Mouse (Mus musculus): ENCODE data around the gene Tex45. TPM values are rescaled to one million over a fixed set of nuclear protein-coding genes. Genes with fewer than 3 reads are reported as not detected.
A peak's percentile ranks its signal among the peaks of the same experiment; 100 is the strongest.

Gene Tex45
- polyA plus RNA-seq, 1 experiment from 2014 or later = 0.23 TPM

GRCm38 (mm10) chr8:3492901-3493844, 22.5 kb downstream of the Tex45 start, which contains the start of gene Zfp358:
TSS of gene Zfp358 (plus strand) at chr8:3493138.
- H3K27ac ChIP-seq = peak within 1 kb of the TSS; percentile 89
- H3K4me3 ChIP-seq (replicated peaks) = peak within 1 kb of the TSS; percentile 91
- H3K36me3 ChIP-seq = peaks cover 35% of the 10 kb centered on the region
- H3K4me1 ChIP-seq (replicated peaks) = peaks cover 34% of the 10 kb centered on the region
- H3K9me3 ChIP-seq = peaks cover 8% of the 10 kb centered on the region
- peak within 1 kb of the TSS; percentile 79 for H3K4me2 ChIP-seq (replicated peaks)
- no peaks in the 10 kb centered on the region for H3K27me3 ChIP-seq
- ATAC-seq = peak; percentile 95
- WGBS = under 1% methylated on average over 57 of the region's 64 CpGs
- peak within 1 kb of the TSS; percentile 100 for H3K9ac ChIP-seq (replicated peaks)

- H3K4me3 ChIP-seq (replicated peaks) = peak overlapping the region; percentile 91
- H3K4me2 ChIP-seq (replicated peaks) = peak overlapping the region; percentile 79
- 38% methylated on average over 6 of the region's 6 CpGs for WGBS
- H3K27me3 ChIP-seq = no peaks in the 10 kb centered on the region
- peak overlapping the region; percentile 100 for H3K9ac ChIP-seq (replicated peaks)
- peaks cover 8% of the 10 kb centered on the region for H3K9me3 ChIP-seq
- peaks cover 35% of the 10 kb centered on the region for H3K36me3 ChIP-seq
- H3K27ac ChIP-seq = peak overlapping the region; percentile 89
- peaks cover 34% of the 10 kb centered on the region for H3K4me1 ChIP-seq (replicated peaks)
- ATAC-seq = 0 out of 2 replicates have a peak, but pooled peaks have one; percentile 1
These were observed 23.2 kb downstream of the Tex45 start for GRCm38 (mm10) chr8:3493845-3494208.

GRCm38 (mm10) chr8:3495578-3496427, 25.1 kb downstream of the Tex45 start:
- H3K4me3 ChIP-seq (replicated peaks) = no peak overlapping the region
- no peak overlapping the region for H3K27ac ChIP-seq
- no peak overlapping the region for H3K9ac ChIP-seq (replicated peaks)
- ATAC-seq = no peak
- 97% methylated on average over 44 of the region's 44 CpGs for WGBS
- peaks cover 35% of the 10 kb centered on the region for H3K36me3 ChIP-seq
- H3K9me3 ChIP-seq = peaks cover 8% of the 10 kb centered on the region
- no peak overlapping the region for H3K4me2 ChIP-seq (replicated peaks)
- peaks cover 43% of the 10 kb centered on the region for H3K4me1 ChIP-seq (replicated peaks)
- H3K27me3 ChIP-seq = no peaks in the 10 kb centered on the region

- 95% methylated on average over 15 of the region's 15 CpGs for WGBS
- Histone ChIP-seq H3K27ac (no peak overlapping the region), H3K27me3 (no peaks in the 10 kb centered on the region), H3K4me3 (replicated peaks) (0 out of 2 replicates have a peak overlapping the region, but pooled peaks have one; percentile 7), H3K4me1 (replicated peaks) (peaks cover 49% of the 10 kb centered on the region), H3K4me2 (replicated peaks) (no peak overlapping the region), H3K36me3 (peaks cover 35% of the 10 kb centered on the region), H3K9ac (replicated peaks) (no peak overlapping the region; the same call in 1 of the 2 replicates), H3K9me3 (peaks cover 8% of the 10 kb centered on the region)
- ATAC-seq = no peak
These were observed 25.7 kb downstream of the Tex45 start for GRCm38 (mm10) chr8:3496428-3496748.

DNA sequence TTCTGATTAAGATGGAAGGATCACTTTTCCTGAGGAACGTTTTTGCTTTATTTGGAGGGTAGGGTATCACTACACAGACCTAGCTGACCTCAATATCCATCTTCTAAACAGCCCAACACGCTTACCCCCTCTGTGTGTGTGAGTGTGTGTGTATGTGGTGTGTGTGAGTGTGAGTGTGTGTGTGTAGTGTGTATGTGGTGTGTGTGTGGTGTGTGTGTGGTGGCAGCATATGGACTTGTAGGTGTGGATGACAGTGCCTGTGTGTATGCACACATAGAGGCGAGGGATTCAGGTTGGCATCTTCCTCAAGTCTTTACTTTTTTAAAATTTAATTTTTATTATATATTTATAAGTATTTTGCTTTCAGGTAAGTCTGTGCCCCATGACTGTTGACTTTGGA, 27.9 kb downstream of the Tex45 start:
- no peak overlapping the region for H3K4me2 ChIP-seq (replicated peaks)
- peaks cover 59% of the 10 kb centered on the region for H3K4me1 ChIP-seq (replicated peaks)
- H3K36me3 ChIP-seq = peaks cover 35% of the 10 kb centered on the region
- no peak overlapping the region for H3K9ac ChIP-seq (replicated peaks)
- H3K4me3 ChIP-seq (replicated peaks) = no peak overlapping the region
- 0 out of 2 replicates have a peak overlapping the region, but pooled peaks have one; percentile 30 for H3K27ac ChIP-seq
- peaks cover 8% of the 10 kb centered on the region for H3K9me3 ChIP-seq
- H3K27me3 ChIP-seq = no peaks in the 10 kb centered on the region
- ATAC-seq = no peak
- 95% methylated on average over 3 of the region's 3 CpGs for WGBS

DNA sequence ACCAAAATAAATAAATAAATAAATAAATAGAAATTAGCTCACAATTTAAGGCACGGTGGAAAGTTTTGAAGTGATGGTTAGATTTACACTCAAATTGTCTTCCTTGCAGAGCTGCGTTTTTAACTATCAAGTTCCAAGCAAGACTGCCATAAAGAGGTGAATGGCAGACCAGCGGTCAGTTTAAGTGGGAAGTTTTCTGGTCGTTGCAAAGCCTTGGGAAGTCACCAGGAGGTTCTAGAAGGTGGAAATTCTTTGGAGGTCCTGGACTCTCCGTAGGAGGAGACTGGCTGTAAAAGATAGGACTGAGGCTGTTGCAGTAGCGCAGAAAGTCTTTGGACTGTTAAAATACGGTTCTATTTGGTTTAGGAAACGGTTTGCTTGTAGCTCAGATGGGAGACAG, 29.1 kb downstream of the Tex45 start:
- Histone ChIP-seq H3K4me2 (replicated peaks) (peak overlapping the region; percentile 63), H3K4me3 (replicated peaks) (peak overlapping the region; percentile 77), H3K27ac (peak overlapping the region; percentile 88), H3K9me3 (peaks cover 8% of the 10 kb centered on the region), H3K9ac (replicated peaks) (peak overlapping the region; percentile 77), H3K27me3 (no peaks in the 10 kb centered on the region), H3K36me3 (peaks cover 30% of the 10 kb centered on the region), H3K4me1 (replicated peaks) (peaks cover 49% of the 10 kb centered on the region)
- WGBS = 10% methylated on average over 8 of the region's 8 CpGs
- peak; percentile 14; the same call in 1 of the 2 replicates for ATAC-seq

DNA sequence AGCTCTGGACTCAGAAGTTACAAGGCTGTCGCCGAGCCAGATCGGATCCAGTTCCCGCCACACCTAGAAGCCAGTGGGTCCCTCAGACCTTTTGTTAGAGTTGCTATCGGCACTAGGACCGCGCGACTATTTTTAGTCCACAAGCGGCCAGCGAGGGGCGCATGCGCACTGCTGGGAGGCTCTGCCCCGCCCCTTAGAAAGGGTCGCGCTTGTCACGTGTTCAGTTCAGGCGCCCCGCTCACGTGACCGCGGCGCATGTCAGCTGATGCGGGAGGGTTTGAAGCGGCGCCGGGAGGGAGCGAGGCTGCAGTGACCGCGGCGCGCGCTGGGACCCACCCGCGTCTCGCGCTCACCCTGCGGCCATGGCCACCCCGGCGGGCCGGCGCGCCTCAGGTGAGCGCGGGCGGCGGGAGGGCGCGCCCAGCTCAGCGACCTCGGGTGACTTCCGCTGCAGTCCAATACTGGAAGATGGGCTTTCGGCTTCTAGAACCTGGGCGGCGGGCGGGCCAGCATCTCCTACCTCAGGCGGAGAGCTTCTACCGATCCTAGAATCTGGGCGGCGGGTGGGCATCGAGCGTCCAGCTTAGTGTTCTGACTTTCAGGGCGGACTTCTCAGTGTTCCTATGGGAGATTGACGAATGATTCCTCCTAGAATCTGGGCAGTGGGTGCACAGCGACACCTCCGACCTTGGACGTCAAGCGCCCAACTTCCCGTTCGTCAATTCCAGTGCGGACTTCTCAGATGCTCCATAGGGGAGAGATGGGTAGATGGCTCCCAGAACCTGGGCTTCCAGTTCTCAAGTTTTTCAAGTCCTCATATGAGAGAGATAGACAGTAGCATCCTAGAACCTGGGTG, 29.8 kb downstream of the Tex45 start, which contains the start of gene Mcoln1:
Gene Mcoln1 (plus strand): TSS at position 223 of the 856 bp plus-strand sequence.
- ATAC-seq = peak; percentile 91
- peaks cover 44% of the 10 kb centered on the region for H3K4me1 ChIP-seq (replicated peaks)
- peak within 1 kb of the TSS; percentile 76 for H3K4me2 ChIP-seq (replicated peaks)
- H3K9me3 ChIP-seq = peaks cover 5% of the 10 kb centered on the region
- no peaks in the 10 kb centered on the region for H3K27me3 ChIP-seq
- peak within 1 kb of the TSS; percentile 88 for H3K27ac ChIP-seq
- peak within 1 kb of the TSS; percentile 90 for H3K9ac ChIP-seq (replicated peaks)
- peaks cover 23% of the 10 kb centered on the region for H3K36me3 ChIP-seq
- peak within 1 kb of the TSS; percentile 77 for H3K4me3 ChIP-seq (replicated peaks)
- WGBS = under 1% methylated on average over 69 of the region's 70 CpGs

- Histone ChIP-seq H3K4me3 (replicated peaks) (no peak overlapping the region), H3K9me3 (no peaks in the 10 kb centered on the region), H3K36me3 (peaks cover 23% of the 10 kb centered on the region), H3K9ac (replicated peaks) (0 out of 2 replicates have a peak overlapping the region, but pooled peaks have one; percentile 20), H3K4me2 (replicated peaks) (no peak overlapping the region), H3K27me3 (no peaks in the 10 kb centered on the region), H3K27ac (no peak overlapping the region), H3K4me1 (replicated peaks) (peaks cover 32% of the 10 kb centered on the region)
- no peak for ATAC-seq
- WGBS = 83% methylated on average over 4 of the region's 4 CpGs
These were observed 31.6 kb downstream of the Tex45 start for GRCm38 (mm10) chr8:3502217-3502616.

DNA sequence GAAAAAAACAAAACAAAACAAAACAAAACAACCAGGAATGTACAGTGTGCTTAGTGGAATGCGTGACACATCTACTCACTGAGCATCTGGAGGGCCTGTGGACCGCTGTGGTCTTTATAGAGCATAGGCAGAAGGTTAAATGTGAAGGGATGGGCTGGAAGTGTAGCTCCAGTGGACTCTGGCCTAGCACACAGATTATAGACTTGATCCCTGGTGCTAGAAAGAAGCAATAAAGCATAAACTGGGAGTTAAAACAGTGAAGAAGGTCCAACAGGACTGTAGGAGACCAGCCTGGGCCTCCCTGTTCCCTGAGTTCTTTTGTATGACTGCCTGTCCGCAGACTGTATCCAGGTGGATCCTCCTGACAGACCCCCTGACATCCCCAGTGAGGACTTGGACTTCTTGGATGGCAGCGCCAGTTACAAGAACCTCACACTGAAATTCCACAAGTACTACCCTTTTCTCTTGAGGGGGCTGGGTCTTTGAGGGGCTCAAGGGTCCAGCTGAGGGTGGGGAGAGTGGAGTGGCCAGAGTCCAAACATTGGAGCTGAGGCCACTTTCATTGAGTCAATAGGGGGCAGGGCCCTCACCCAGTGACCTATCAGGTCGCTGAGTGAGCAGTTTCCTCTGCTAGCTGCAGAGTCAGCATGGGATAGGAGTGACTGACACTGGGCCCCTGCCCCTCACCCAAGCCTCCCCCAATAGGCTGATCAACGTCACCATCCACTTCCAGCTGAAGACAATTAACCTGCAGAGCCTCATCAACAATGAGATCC, 37.5 kb downstream of the Tex45 start:
- no peaks in the 10 kb centered on the region for H3K4me1 ChIP-seq (replicated peaks)
- no peak overlapping the region for H3K9ac ChIP-seq (replicated peaks)
- H3K9me3 ChIP-seq = no peaks in the 10 kb centered on the region
- H3K4me2 ChIP-seq (replicated peaks) = no peak overlapping the region
- H3K36me3 ChIP-seq = peaks cover 72% of the 10 kb centered on the region
- no peak for ATAC-seq
- H3K4me3 ChIP-seq (replicated peaks) = no peak overlapping the region
- H3K27me3 ChIP-seq = no peaks in the 10 kb centered on the region
- 88% methylated on average over 6 of the region's 6 CpGs for WGBS
- H3K27ac ChIP-seq = no peak overlapping the region

- H3K9ac ChIP-seq (replicated peaks) = peak overlapping the region; percentile 68
- H3K4me1 ChIP-seq (replicated peaks) = peaks cover 13% of the 10 kb centered on the region
- H3K4me2 ChIP-seq (replicated peaks) = peak overlapping the region; percentile 95
- no peak for ATAC-seq
- H3K36me3 ChIP-seq = peaks cover 40% of the 10 kb centered on the region
- H3K4me3 ChIP-seq (replicated peaks) = peak overlapping the region; percentile 60
- no peaks in the 10 kb centered on the region for H3K27me3 ChIP-seq
- H3K27ac ChIP-seq = peak overlapping the region; percentile 77
- WGBS = 33% methylated on average over 13 of the region's 13 CpGs
- no peaks in the 10 kb centered on the region for H3K9me3 ChIP-seq
These were observed 44.1 kb downstream of the Tex45 start for GRCm38 (mm10) chr8:3514681-3515247.
